15 mouse cellular contexts compared by ENCODE assay signal in genomic region chr14:19938545-19938944, GRCm38 (mm10).
"Had no signal": no experiment of that assay in that cellular context is flagged by ENCODE, and none has a peak within 500 bp of the region (broad histone marks: within the 10 kb centered on the region; RNA-seq: fewer than 3 reads in every experiment).

No protein-coding gene starts in this region.

- H3K4me3 ChIP-seq: neural tube, embryonic 15.5 days; stomach, embryonic 15.5 days had no signal

- H3K27ac ChIP-seq: neural tube, embryonic 15.5 days; stomach, embryonic 15.5 days; stomach, postnatal 0 days had no signal

- DNase-seq: retina, postnatal 1 day; right cerebral cortex, adult 18-20 months; right cerebral cortex, postnatal 14 days; right cerebral cortex, postnatal 25 days; right cerebral cortex, postnatal 4 days; spleen, adult 18-20 months; thymus, adult 18-20 months; thymus, adult 2 months; thymus, postnatal 14 days; thymus, postnatal 25 days; thymus, postnatal 36 days; thymus, postnatal 4 days had no signal
